ENCODE assay signal across 14 mouse cellular contexts in the genomic region with DNA sequence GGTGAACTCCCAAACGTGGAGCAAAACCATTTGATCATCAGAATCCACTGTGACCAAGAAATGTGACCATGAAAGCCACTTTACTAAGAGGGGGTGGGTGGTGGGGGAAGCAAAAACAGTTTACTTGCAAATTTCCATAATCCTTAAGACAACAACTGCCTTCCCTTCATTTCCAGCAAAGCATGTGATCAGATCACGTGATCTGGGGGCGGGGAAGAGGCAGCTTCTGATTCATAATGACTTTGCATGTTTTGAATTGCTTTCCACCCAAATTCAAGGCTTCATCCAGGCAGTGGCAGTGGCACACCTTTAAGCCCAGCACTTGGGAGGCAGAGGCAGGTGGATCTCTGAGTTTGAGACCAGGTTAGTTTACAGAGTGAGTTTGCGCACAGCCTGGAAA.
DNase-seq lines count a peak whose midpoint lies in the region; ATAC-seq and TF ChIP-seq lines count a peak whose summit lies in the region.
"Had no signal": no experiment of that assay in that cellular context is flagged by ENCODE, and none has a peak within 500 bp of the region (broad histone marks: within the 10 kb centered on the region; RNA-seq: fewer than 3 reads in every experiment).

No protein-coding gene starts in this region.

- H3K36me3 ChIP-seq in intestine, embryonic 16.5 days (ENCODE audit: control insufficient read depth, insufficient read depth, low read length): 0 out of 2 replicates have a peak, but pooled peaks cover 3% of the 10 kb centered on the region
- peaks cover 3% of the 10 kb centered on the region; the same call in 1 of the 2 replicates for H3K36me3 ChIP-seq in intestine, embryonic 15.5 days
- peaks cover 6 to 29% of the 10 kb centered on the region in 2 experiments for H3K36me3 ChIP-seq in CH12.LX (replicated peaks in 1 of 2; ENCODE audit: control insufficient read depth in 1 of 2, insufficient read depth in 1 of 2, low read length in 1 of 2)
- H3K36me3 ChIP-seq in liver, postnatal 0 days (replicated peaks; ENCODE audit: insufficient read depth, low read length): peaks cover 4% of the 10 kb centered on the region
- H3K36me3 ChIP-seq in midbrain, embryonic 10.5 days: 0 out of 2 replicates have a peak, but pooled peaks cover 3% of the 10 kb centered on the region

- WGBS in intestine, embryonic 16.5 days: 77% methylated on average over 4 of the region's 4 CpGs
- 74% methylated on average over 4 of the region's 4 CpGs for WGBS in intestine, embryonic 15.5 days
- WGBS in liver, postnatal 0 days (ENCODE audit: insufficient replicate concordance): 75% methylated on average over 4 of the region's 4 CpGs
- WGBS in midbrain, embryonic 10.5 days: 78% methylated on average over 4 of the region's 4 CpGs

- no peaks in the 10 kb centered on the region for H3K79me2 ChIP-seq in CH12.LX (replicated peaks; ENCODE audit: control insufficient read depth, extremely low read depth, insufficient read depth, poor library complexity, severe bottlenecking)

- in situ Hi-C loops in CH12.LX (cut with MboI; ENCODE audit: low pct_ligation_motif_present, low pct_unique_long_range_greater_than_20kb, low sequenced_read_pairs): no loop called here

- no peak for TF ChIP-seq POLR2A in CH12.LX (IDR thresholded peaks at IDR 0.05; ENCODE audit: low read depth, low read length)
- no peak for TF ChIP-seq POLR2A in bone marrow macrophage, adult 2 months (IDR thresholded peaks at IDR 0.05; ENCODE audit: borderline replicate concordance, low read depth, low read length)

- no peak for TF ChIP-seq RAD21 in CH12.LX (IDR thresholded peaks at IDR 0.05; ENCODE audit: low read depth, low read length)

- H3K9ac ChIP-seq in intestine, embryonic 16.5 days (ENCODE audit: low read depth, low read length): no peak overlapping the region
- H3K9ac ChIP-seq in intestine, embryonic 15.5 days: no peak overlapping the region
- H3K9ac ChIP-seq in CH12.LX (ENCODE audit: insufficient read depth, low read depth): no peak overlapping the region
- no peak overlapping the region for H3K9ac ChIP-seq in liver, postnatal 0 days (replicated peaks)
- H3K9ac ChIP-seq: lung, embryonic 15.5 days; midbrain, embryonic 13.5 days; neural tube, embryonic 13.5 days had no signal

- no peak for DNase-seq in CH12.LX (ENCODE audit: extremely low read depth)
- peak; percentile 35 for DNase-seq in liver, postnatal 0 days
- no peak for DNase-seq in midbrain, embryonic 10.5 days (ENCODE audit: low spot score)
- DNase-seq: thymus, postnatal 14 days had no signal

- no peak overlapping the region for H3K4me2 ChIP-seq in intestine, embryonic 16.5 days (ENCODE audit: low read depth, low read length)
- no peak overlapping the region for H3K4me2 ChIP-seq in intestine, embryonic 15.5 days (replicated peaks)
- H3K4me2 ChIP-seq in CH12.LX (ENCODE audit: insufficient read depth, low read depth, poor library complexity, severe bottlenecking): no peak overlapping the region
- H3K4me2 ChIP-seq in liver, postnatal 0 days (ENCODE audit: low read depth, low read length): no peak overlapping the region
- H3K4me2 ChIP-seq: lung, embryonic 15.5 days; midbrain, embryonic 13.5 days; neural tube, embryonic 13.5 days had no signal

- H3K9me3 ChIP-seq in intestine, embryonic 16.5 days (ENCODE audit: control insufficient read depth, low read length): no peaks in the 10 kb centered on the region
- no peaks in the 10 kb centered on the region for H3K9me3 ChIP-seq in intestine, embryonic 15.5 days
- H3K9me3 ChIP-seq in CH12.LX (replicated peaks; ENCODE audit: low read length): no peaks in the 10 kb centered on the region
- H3K9me3 ChIP-seq in liver, postnatal 0 days (ENCODE audit: low read length): no peaks in the 10 kb centered on the region
- no peaks in the 10 kb centered on the region for H3K9me3 ChIP-seq in midbrain, embryonic 10.5 days (replicated peaks)
- H3K9me3 ChIP-seq: lung, embryonic 15.5 days; midbrain, embryonic 13.5 days; neural tube, embryonic 13.5 days had no signal

- dilution Hi-C loops in CH12.LX (cut with MboI; ENCODE audit: extremely low pct_ligation_motif_present, extremely low pct_unique_long_range_greater_than_20kb, low sequenced_read_pairs): no loop called here

- H3K4me1 ChIP-seq in intestine, embryonic 16.5 days (ENCODE audit: control insufficient read depth, insufficient read depth, low read length): peaks cover 16% of the 10 kb centered on the region
- H3K4me1 ChIP-seq in intestine, embryonic 15.5 days (replicated peaks): peaks cover 9% of the 10 kb centered on the region; the same call in 1 of the 2 replicates
- H3K4me1 ChIP-seq in CH12.LX (ENCODE audit: control insufficient read depth in 1 of 2, insufficient read depth in 2 of 2): peaks cover 8 to 27% of the 10 kb centered on the region in 2 experiments
- peaks cover 41% of the 10 kb centered on the region for H3K4me1 ChIP-seq in bone marrow macrophage, adult 2 months (ENCODE audit: control insufficient read depth, insufficient read depth, low read length)
- peaks cover 6% of the 10 kb centered on the region for H3K4me1 ChIP-seq in liver, postnatal 0 days (ENCODE audit: insufficient read depth)
- no peaks in the 10 kb centered on the region; the same call in 1 of the 2 replicates for H3K4me1 ChIP-seq in midbrain, embryonic 10.5 days
- H3K4me1 ChIP-seq: midbrain, embryonic 13.5 days had no signal

- no peak overlapping the region for H3K4me3 ChIP-seq in intestine, embryonic 16.5 days (ENCODE audit: low read length)
- H3K4me3 ChIP-seq in intestine, embryonic 15.5 days (replicated peaks): no peak overlapping the region
- H3K4me3 ChIP-seq in CH12.LX (replicated peaks in 1 of 3; ENCODE audit: low read depth in 2 of 3, low read length in 2 of 3, poor library complexity in 1 of 3): no peak overlapping the region
- no peak overlapping the region for H3K4me3 ChIP-seq in bone marrow macrophage, adult 2 months (ENCODE audit: insufficient read depth, low read length)
- no peak overlapping the region for H3K4me3 ChIP-seq in liver, postnatal 0 days (ENCODE audit: low read depth, low read length)
- no peak overlapping the region for H3K4me3 ChIP-seq in midbrain, embryonic 10.5 days
- H3K4me3 ChIP-seq: layer of hippocampus, adult 2 months; lung, embryonic 15.5 days; midbrain, embryonic 13.5 days; neural tube, embryonic 13.5 days had no signal

- TF ChIP-seq EP300 in CH12.LX (IDR thresholded peaks at IDR 0.05; ENCODE audit: low read length): no peak
- no peak for TF ChIP-seq EP300 in liver, postnatal 0 days (IDR thresholded peaks at IDR 0.05; ENCODE audit: low read depth)

- H3K27ac ChIP-seq in intestine, embryonic 16.5 days (ENCODE audit: low read length): peak overlapping the region; percentile 3; the same call in 1 of the 2 replicates
- no peak overlapping the region for H3K27ac ChIP-seq in intestine, embryonic 15.5 days
- no peak overlapping the region for H3K27ac ChIP-seq in CH12.LX (ENCODE audit: insufficient read depth, low read depth)
- H3K27ac ChIP-seq in bone marrow macrophage, adult 2 months (ENCODE audit: insufficient read depth, low read depth, low read length): peak overlapping the region; percentile 76
- H3K27ac ChIP-seq in liver, postnatal 0 days (ENCODE audit: low read depth): peak overlapping the region; percentile 69
- H3K27ac ChIP-seq in midbrain, embryonic 10.5 days (replicated peaks): no peak overlapping the region
- H3K27ac ChIP-seq: layer of hippocampus, adult 2 months; lung, embryonic 15.5 days; midbrain, embryonic 13.5 days; neural tube, embryonic 13.5 days had no signal

- H3K27me3 ChIP-seq in intestine, embryonic 16.5 days (replicated peaks; ENCODE audit: control insufficient read depth, insufficient read depth, low read length): no peaks in the 10 kb centered on the region
- no peaks in the 10 kb centered on the region for H3K27me3 ChIP-seq in intestine, embryonic 15.5 days (replicated peaks)
- no peaks in the 10 kb centered on the region for H3K27me3 ChIP-seq in CH12.LX (replicated peaks)
- no peaks in the 10 kb centered on the region for H3K27me3 ChIP-seq in liver, postnatal 0 days (ENCODE audit: insufficient read depth, low read length)
- no peaks in the 10 kb centered on the region for H3K27me3 ChIP-seq in midbrain, embryonic 10.5 days (ENCODE audit: low read depth, poor library complexity, severe bottlenecking)
- H3K27me3 ChIP-seq: lung, embryonic 15.5 days; midbrain, embryonic 13.5 days; neural tube, embryonic 13.5 days had no signal

- no peak for TF ChIP-seq CTCF in CH12.LX (conservative IDR thresholded peaks at IDR 0.05 in 1 of 2, IDR thresholded peaks at IDR 0.05 in 1 of 2; ENCODE audit: low read depth in 2 of 2, low read length in 2 of 2)
- no peak for TF ChIP-seq CTCF in bone marrow macrophage, adult 2 months (IDR thresholded peaks at IDR 0.05; ENCODE audit: low read depth, low read length)
- no peak for TF ChIP-seq CTCF in liver, postnatal 0 days (IDR thresholded peaks at IDR 0.05; ENCODE audit: low read depth)

- peak; percentile 6; the same call in 1 of the 2 replicates for ATAC-seq in intestine, embryonic 16.5 days
- no peak for ATAC-seq in intestine, embryonic 15.5 days
- ATAC-seq in liver, postnatal 0 days: no peak
- ATAC-seq in megakaryocyte progenitor cell, adult 5-6 weeks (replicated peaks; ENCODE audit: poor library complexity): no peak
- ATAC-seq: activated CD4-positive, CD25-positive, alpha-beta regulatory T cell, adult 4 months; hindbrain, embryonic 16.5 days; midbrain, embryonic 13.5 days had no signal

TF ChIP-seq in CH12.LX, 34 proteins besides CTCF, POLR2A, EP300 and RAD21:
- TF ChIP-seq BHLHE40 (IDR thresholded peaks at IDR 0.05; ENCODE audit: low read depth, low read length) (0 out of 2 replicates have a peak, but pooled peaks have one; percentile 25), ZMIZ1 (IDR thresholded peaks at IDR 0.05; ENCODE audit: low read depth, low read length) (no peak), PAX5 (IDR thresholded peaks at IDR 0.05; ENCODE audit: low read length) (no peak), USF2 (conservative IDR thresholded peaks at IDR 0.05; ENCODE audit: low read depth, low read length) (peak; percentile 23; the same call in 1 of the 2 replicates), CHD1 (IDR thresholded peaks at IDR 0.05; ENCODE audit: low read depth, low read length) (no peak), TCF12 (IDR thresholded peaks at IDR 0.05; ENCODE audit: low read depth, low read length) (no peak), NELFE (IDR thresholded peaks at IDR 0.05; ENCODE audit: low read depth, low read length) (no peak), KAT2A (IDR thresholded peaks at IDR 0.05; ENCODE audit: insufficient replicate concordance, low read length) (no peak), ZKSCAN1 (IDR thresholded peaks at IDR 0.05; ENCODE audit: borderline replicate concordance, low read depth, low read length) (no peak), NRF1 (IDR thresholded peaks at IDR 0.05; ENCODE audit: low read depth, low read length) (no peak), MYC (IDR thresholded peaks at IDR 0.05; ENCODE audit: low read depth, low read length) (no peak), ELF1 (IDR thresholded peaks at IDR 0.05; ENCODE audit: low read depth, low read length) (no peak), MEF2A (IDR thresholded peaks at IDR 0.05; ENCODE audit: borderline replicate concordance, low read depth, low read length) (no peak)

Comparison
In these comparisons a context has a peak if more than half of its experiments do, and no peak if none do; other contexts are left out.
1. H3K27ac ChIP-seq: peak in intestine, embryonic 16.5 days (single experiment), bone marrow macrophage, adult 2 months (single experiment) and liver, postnatal 0 days (single experiment); none in intestine, embryonic 15.5 days (single experiment), CH12.LX (single experiment) and midbrain, embryonic 10.5 days (single experiment).